Mouse (Mus musculus): Measurements from ENCODE around the gene Camkk2. TPM values are rescaled to one million over a fixed set of nuclear protein-coding genes. Genes with fewer than 3 reads are reported as not detected.
A peak's percentile ranks its signal among the peaks of the same experiment; 100 is the strongest.

Gene Camkk2
- polyA plus RNA-seq, 1 experiment from 2014 or later, result 18.4 TPM

- H3K9ac ChIP-seq (ENCODE audit: low read length), result no peak overlapping the region
- no peak overlapping the region for H3K4me2 ChIP-seq (ENCODE audit: low read depth, low read length)
- no peak overlapping the region for H3K4me3 ChIP-seq (replicated peaks; ENCODE audit: low read length)
- H3K27me3 ChIP-seq (ENCODE audit: control insufficient read depth, insufficient read depth, low read length), result no peaks in the 10 kb centered on the region
- H3K4me1 ChIP-seq (ENCODE audit: control insufficient read depth, insufficient read depth, low read length), result no peaks in the 10 kb centered on the region
- ATAC-seq (ENCODE audit: insufficient read depth, low FRiP score), result peak; percentile 17; the same call in 1 of the 2 replicates
- H3K27ac ChIP-seq (ENCODE audit: low read length), result no peak overlapping the region
- WGBS, result 32% methylated on average over 7 of the region's 7 CpGs
- H3K9me3 ChIP-seq (replicated peaks; ENCODE audit: control insufficient read depth, low read length), result 0 out of 2 replicates have a peak, but pooled peaks cover 3% of the 10 kb centered on the region
- H3K36me3 ChIP-seq (ENCODE audit: control insufficient read depth, insufficient read depth, low read length), result no peaks in the 10 kb centered on the region
Observed at GRCm38 (mm10) chr5:122718400-122718799, 60.8 kb downstream of the Camkk2 start.

GRCm38 (mm10) chr5:122716793-122717192 lies 62.4 kb downstream of the Camkk2 start:
- 92% methylated on average over 2 of the region's 2 CpGs for WGBS

GRCm38 (mm10) chr5:122715723-122716122 lies 63.5 kb downstream of the Camkk2 start:
- 77% methylated on average over 1 of the region's 1 CpGs for WGBS
- ATAC-seq (ENCODE audit: insufficient read depth, low FRiP score), result no peak
- H3K4me3 ChIP-seq (replicated peaks; ENCODE audit: low read length), result no peak overlapping the region
- no peak overlapping the region for H3K4me2 ChIP-seq (ENCODE audit: low read depth, low read length)
- no peak overlapping the region for H3K9ac ChIP-seq (ENCODE audit: low read length)
- H3K36me3 ChIP-seq (ENCODE audit: control insufficient read depth, insufficient read depth, low read length), result no peaks in the 10 kb centered on the region
- no peaks in the 10 kb centered on the region for H3K4me1 ChIP-seq (ENCODE audit: control insufficient read depth, insufficient read depth, low read length)
- H3K9me3 ChIP-seq (replicated peaks; ENCODE audit: control insufficient read depth, low read length), result no peaks in the 10 kb centered on the region
- no peak overlapping the region for H3K27ac ChIP-seq (ENCODE audit: low read length)
- no peaks in the 10 kb centered on the region for H3K27me3 ChIP-seq (ENCODE audit: control insufficient read depth, insufficient read depth, low read length)

More at GRCm38 (mm10) chr5:122716793-122717192, 62.4 kb downstream of the Camkk2 start:
- ATAC-seq (ENCODE audit: insufficient read depth, low FRiP score), result no peak
- Histone ChIP-seq H3K4me3 (replicated peaks; ENCODE audit: low read length) (no peak overlapping the region), H3K27ac (ENCODE audit: low read length) (no peak overlapping the region), H3K9me3 (replicated peaks; ENCODE audit: control insufficient read depth, low read length) (no peaks in the 10 kb centered on the region), H3K36me3 (ENCODE audit: control insufficient read depth, insufficient read depth, low read length) (no peaks in the 10 kb centered on the region), H3K9ac (ENCODE audit: low read length) (no peak overlapping the region), H3K4me1 (ENCODE audit: control insufficient read depth, insufficient read depth, low read length) (no peaks in the 10 kb centered on the region), H3K4me2 (ENCODE audit: low read depth, low read length) (no peak overlapping the region), H3K27me3 (ENCODE audit: control insufficient read depth, insufficient read depth, low read length) (no peaks in the 10 kb centered on the region)

- H3K9me3 ChIP-seq (replicated peaks; ENCODE audit: control insufficient read depth, low read length), result no peaks in the 10 kb centered on the region
- no peak overlapping the region for H3K4me2 ChIP-seq (ENCODE audit: low read depth, low read length)
- no peak overlapping the region for H3K4me3 ChIP-seq (replicated peaks; ENCODE audit: low read length)
- H3K27ac ChIP-seq (ENCODE audit: low read length), result no peak overlapping the region
- no peaks in the 10 kb centered on the region for H3K36me3 ChIP-seq (ENCODE audit: control insufficient read depth, insufficient read depth, low read length)
- peaks cover 3% of the 10 kb centered on the region; the same call in 1 of the 2 replicates for H3K4me1 ChIP-seq (ENCODE audit: control insufficient read depth, insufficient read depth, low read length)
- H3K9ac ChIP-seq (ENCODE audit: low read length), result no peak overlapping the region
- ATAC-seq (ENCODE audit: insufficient read depth, low FRiP score), result no peak
- 74% methylated on average over 6 of the region's 6 CpGs for WGBS
- H3K27me3 ChIP-seq (ENCODE audit: control insufficient read depth, insufficient read depth, low read length), result no peaks in the 10 kb centered on the region
Observed at GRCm38 (mm10) chr5:122708819-122709218, 70.4 kb downstream of the Camkk2 start.

- Histone ChIP-seq H3K4me1 (ENCODE audit: control insufficient read depth, insufficient read depth, low read length) (peaks cover 3% of the 10 kb centered on the region; the same call in 1 of the 2 replicates), H3K9me3 (replicated peaks; ENCODE audit: control insufficient read depth, low read length) (no peaks in the 10 kb centered on the region), H3K27me3 (ENCODE audit: control insufficient read depth, insufficient read depth, low read length) (no peaks in the 10 kb centered on the region), H3K4me2 (ENCODE audit: low read depth, low read length) (peak within 1 kb of the TSS; percentile 65), H3K9ac (ENCODE audit: low read length) (peak within 1 kb of the TSS; percentile 74), H3K27ac (ENCODE audit: low read length) (peak within 1 kb of the TSS; percentile 76), H3K4me3 (replicated peaks; ENCODE audit: low read length) (peak within 1 kb of the TSS; percentile 57), H3K36me3 (ENCODE audit: control insufficient read depth, insufficient read depth, low read length) (no peaks in the 10 kb centered on the region)
- peak; percentile 83 for ATAC-seq (ENCODE audit: insufficient read depth, low FRiP score)
- WGBS, result under 1% methylated on average over 66 of the region's 66 CpGs
Observed at GRCm38 (mm10) chr5:122707276-122708181, 71.7 kb downstream of the Camkk2 start, which contains the start of gene P2rx4. Gene P2rx4, plus strand, starts transcription at chr5:122707544.

GRCm38 (mm10) chr5:122706917-122707275 lies 72.3 kb downstream of the Camkk2 start:
- H3K4me1 ChIP-seq (ENCODE audit: control insufficient read depth, insufficient read depth, low read length), result peaks cover 3% of the 10 kb centered on the region; the same call in 1 of the 2 replicates
- no peaks in the 10 kb centered on the region for H3K27me3 ChIP-seq (ENCODE audit: control insufficient read depth, insufficient read depth, low read length)
- peak overlapping the region; percentile 74 for H3K9ac ChIP-seq (ENCODE audit: low read length)
- peak overlapping the region; percentile 76 for H3K27ac ChIP-seq (ENCODE audit: low read length)
- peak; percentile 6; the same call in 1 of the 2 replicates for ATAC-seq (ENCODE audit: insufficient read depth, low FRiP score)
- H3K4me2 ChIP-seq (ENCODE audit: low read depth, low read length), result peak overlapping the region; percentile 65
- no peaks in the 10 kb centered on the region for H3K36me3 ChIP-seq (ENCODE audit: control insufficient read depth, insufficient read depth, low read length)
- H3K4me3 ChIP-seq (replicated peaks; ENCODE audit: low read length), result peak overlapping the region; percentile 57
- no peaks in the 10 kb centered on the region for H3K9me3 ChIP-seq (replicated peaks; ENCODE audit: control insufficient read depth, low read length)
- 49% methylated on average over 5 of the region's 5 CpGs for WGBS

- WGBS, result 77% methylated on average over 3 of the region's 3 CpGs
- no peak for ATAC-seq (ENCODE audit: insufficient read depth, low FRiP score)
Observed at GRCm38 (mm10) chr5:122705174-122705573, 74.0 kb downstream of the Camkk2 start.

GRCm38 (mm10) chr5:122704571-122704970 lies 74.6 kb downstream of the Camkk2 start:
- H3K4me2 ChIP-seq (ENCODE audit: low read depth, low read length), result no peak overlapping the region
- WGBS, result 74% methylated on average over 4 of the region's 4 CpGs
- no peaks in the 10 kb centered on the region for H3K27me3 ChIP-seq (ENCODE audit: control insufficient read depth, insufficient read depth, low read length)
- peaks cover 7% of the 10 kb centered on the region; the same call in 1 of the 2 replicates for H3K4me1 ChIP-seq (ENCODE audit: control insufficient read depth, insufficient read depth, low read length)
- H3K9ac ChIP-seq (ENCODE audit: low read length), result no peak overlapping the region
- no peaks in the 10 kb centered on the region for H3K9me3 ChIP-seq (replicated peaks; ENCODE audit: control insufficient read depth, low read length)
- ATAC-seq (ENCODE audit: insufficient read depth, low FRiP score), result no peak
- H3K27ac ChIP-seq (ENCODE audit: low read length), result no peak overlapping the region
- H3K36me3 ChIP-seq (ENCODE audit: control insufficient read depth, insufficient read depth, low read length), result no peaks in the 10 kb centered on the region
- H3K4me3 ChIP-seq (replicated peaks; ENCODE audit: low read length), result no peak overlapping the region

More at GRCm38 (mm10) chr5:122705174-122705573, 74.0 kb downstream of the Camkk2 start:
- Histone ChIP-seq H3K9me3 (replicated peaks; ENCODE audit: control insufficient read depth, low read length) (no peaks in the 10 kb centered on the region), H3K27me3 (ENCODE audit: control insufficient read depth, insufficient read depth, low read length) (no peaks in the 10 kb centered on the region), H3K27ac (ENCODE audit: low read length) (no peak overlapping the region), H3K4me2 (ENCODE audit: low read depth, low read length) (no peak overlapping the region), H3K4me1 (ENCODE audit: control insufficient read depth, insufficient read depth, low read length) (peaks cover 7% of the 10 kb centered on the region; the same call in 1 of the 2 replicates), H3K4me3 (replicated peaks; ENCODE audit: low read length) (no peak overlapping the region), H3K9ac (ENCODE audit: low read length) (no peak overlapping the region), H3K36me3 (ENCODE audit: control insufficient read depth, insufficient read depth, low read length) (no peaks in the 10 kb centered on the region)

- Histone ChIP-seq H3K9me3 (replicated peaks; ENCODE audit: control insufficient read depth, low read length) (no peaks in the 10 kb centered on the region), H3K9ac (ENCODE audit: low read length) (no peak overlapping the region), H3K36me3 (ENCODE audit: control insufficient read depth, insufficient read depth, low read length) (no peaks in the 10 kb centered on the region), H3K4me1 (ENCODE audit: control insufficient read depth, insufficient read depth, low read length) (peaks cover 7% of the 10 kb centered on the region; the same call in 1 of the 2 replicates), H3K4me3 (replicated peaks; ENCODE audit: low read length) (no peak overlapping the region), H3K27ac (ENCODE audit: low read length) (no peak overlapping the region), H3K27me3 (ENCODE audit: control insufficient read depth, insufficient read depth, low read length) (no peaks in the 10 kb centered on the region), H3K4me2 (ENCODE audit: low read depth, low read length) (no peak overlapping the region)
- no peak for ATAC-seq (ENCODE audit: insufficient read depth, low FRiP score)
- WGBS, result 82% methylated on average over 2 of the region's 2 CpGs
Observed at GRCm38 (mm10) chr5:122703574-122703973, 75.6 kb downstream of the Camkk2 start.

Data from stomach, embryonic 16.5 days (tissue).